Mouse (Mus musculus) stomach, postnatal 0 days (tissue): ENCODE data around the gene Tex2.

Experiments
- CTCF ChIP-seq: IDR thresholded peaks from 2 replicates; pipeline ENCODE4 v1.5.1; 2016; ENCODE audit warnings: antibody characterized with exemption, low read depth, mild to moderate bottlenecking, moderate library complexity
- EP300 ChIP-seq: optimal IDR thresholded peaks from 2 replicates; pipeline ENCODE3; 2016; ENCODE audit warnings: antibody characterized with exemption

DNA sequence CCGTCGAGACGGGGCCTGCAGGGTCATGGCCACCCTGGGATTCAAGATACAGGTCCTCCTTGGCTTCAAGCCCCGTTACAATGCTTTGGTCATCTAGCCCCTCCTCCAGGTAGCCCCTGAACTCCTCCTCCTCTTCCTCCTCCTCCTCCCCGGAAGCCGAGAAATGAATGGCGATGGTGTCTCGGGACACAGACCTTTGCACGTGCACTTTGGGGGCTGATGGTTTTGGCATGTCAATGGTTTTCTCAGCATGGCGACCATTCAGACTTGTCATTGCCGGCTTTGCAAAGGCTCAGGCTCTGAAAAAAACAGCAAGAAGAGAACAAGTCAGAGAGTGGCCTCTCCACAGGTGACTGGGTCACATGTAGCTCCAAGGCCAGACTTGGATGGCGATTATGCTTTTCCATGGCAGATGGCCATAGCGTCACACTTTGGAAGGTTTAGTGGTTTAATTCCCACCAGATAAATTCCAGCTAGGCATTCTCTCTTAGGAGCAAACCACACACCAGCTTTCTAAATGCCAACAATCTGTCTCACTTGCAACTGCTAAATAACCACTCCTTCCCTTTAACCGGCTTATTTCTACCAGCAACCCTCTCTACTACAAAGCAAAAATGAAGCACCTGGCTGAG is 44.8 kb downstream of the Tex2 start:
- TF ChIP-seq CTCF (no peak), EP300 (no peak)
